11 mouse cellular contexts compared by ENCODE assay signal in genomic region chr8:120895600-120895999, GRCm38 (mm10).
DNase-seq lines count a peak whose midpoint lies in the region; ATAC-seq and TF ChIP-seq lines count a peak whose summit lies in the region.
"Had no signal": no experiment of that assay in that cellular context is flagged by ENCODE, and none has a peak within 500 bp of the region (broad histone marks: within the 10 kb centered on the region; RNA-seq: fewer than 3 reads in every experiment).

No protein-coding gene starts in this region.

- no peak for ATAC-seq in heart, embryonic 14.5 days (ENCODE audit: insufficient number of reproducible peaks, insufficient read depth, low FRiP score, low read depth)
- ATAC-seq in CD4-positive, CD25-positive, alpha-beta regulatory T cell, adult 4 months = peak; percentile 89
- ATAC-seq in forebrain, embryonic 16.5 days = no peak

- 2% methylated on average over 13 of the region's 13 CpGs for WGBS in heart, embryonic 14.5 days
- 2% methylated on average over 13 of the region's 13 CpGs for WGBS in forebrain, embryonic 16.5 days
- WGBS in midbrain, embryonic 10.5 days = 2% methylated on average over 13 of the region's 13 CpGs

- TF ChIP-seq CTCF in left cerebral cortex, adult 2 months (IDR thresholded peaks at IDR 0.05) = no peak

- peak overlapping the region in 1 of 2 experiments; percentile 12; a peak in 2 of 4 replicates for H3K4me3 ChIP-seq in heart, embryonic 14.5 days (ENCODE audit: control insufficient read depth in 1 of 2, insufficient read depth in 1 of 2, low read depth in 1 of 2, low read length in 2 of 2)
- 0 out of 2 replicates have a peak overlapping the region, but pooled peaks have one; percentile 4 for H3K4me3 ChIP-seq in forebrain, embryonic 16.5 days (replicated peaks; ENCODE audit: low read length)
- peak overlapping the region; percentile 48 for H3K4me3 ChIP-seq in midbrain, embryonic 10.5 days
- no peak overlapping the region for H3K4me3 ChIP-seq in left cerebral cortex, adult 2 months

- H3K27ac ChIP-seq in heart, embryonic 14.5 days (replicated peaks in 1 of 2; ENCODE audit: control insufficient read depth in 1 of 2, insufficient read depth in 1 of 2, low read depth in 2 of 2, low read length in 2 of 2) = no peak overlapping the region
- no peak overlapping the region for H3K27ac ChIP-seq in forebrain, embryonic 16.5 days (ENCODE audit: low read length)
- peak overlapping the region; percentile 24; the same call in 1 of the 2 replicates for H3K27ac ChIP-seq in midbrain, embryonic 10.5 days (replicated peaks)
- no peak overlapping the region for H3K27ac ChIP-seq in left cerebral cortex, adult 2 months

- H3K4me1 ChIP-seq in heart, embryonic 14.5 days (ENCODE audit: control insufficient read depth in 2 of 2, insufficient read depth in 2 of 2, low read length in 2 of 2) = peaks cover 5 to 10% of the 10 kb centered on the region in 2 experiments; a peak in 2 of 4 replicates
- 0 out of 2 replicates have a peak, but pooled peaks cover 3% of the 10 kb centered on the region for H3K4me1 ChIP-seq in forebrain, embryonic 16.5 days (replicated peaks; ENCODE audit: control insufficient read depth, insufficient read depth, low read length)
- H3K4me1 ChIP-seq in midbrain, embryonic 10.5 days = peaks cover 33% of the 10 kb centered on the region

- H3K36me3 ChIP-seq in heart, embryonic 14.5 days (ENCODE audit: control insufficient read depth, insufficient read depth, low read length) = no peaks in the 10 kb centered on the region
- H3K36me3 ChIP-seq in forebrain, embryonic 16.5 days (ENCODE audit: control insufficient read depth, insufficient read depth) = no peaks in the 10 kb centered on the region
- H3K36me3 ChIP-seq in midbrain, embryonic 10.5 days = no peaks in the 10 kb centered on the region

- intact Hi-C loops in left cerebral cortex, adult 2 months (cut with DNase I) = loop anchor here (5.0 kb wide), 1 partner anchor 192 kb away; no protein-coding TSS in a partner anchor

- no peak for DNase-seq in heart, adult 18-20 months
- peak; percentile 52 for DNase-seq in midbrain, embryonic 10.5 days (ENCODE audit: low spot score)
- no peak for DNase-seq in left cerebral cortex, adult 2 months (ENCODE audit: extremely low spot score in 1 of 2, low spot score in 2 of 2)
- DNase-seq in cerebellum, postnatal 14 days = no peak
- no peak for DNase-seq in thymus, postnatal 25 days
- DNase-seq: cerebellum, adult 8-10 months; gastrocnemius, postnatal 10 days; right cerebral cortex, adult 18-20 months had no signal

- H3K27me3 ChIP-seq in heart, embryonic 14.5 days (ENCODE audit: control insufficient read depth, insufficient read depth, low read length) = peaks cover 77% of the 10 kb centered on the region
- H3K27me3 ChIP-seq in forebrain, embryonic 16.5 days (replicated peaks; ENCODE audit: control insufficient read depth, insufficient read depth, low read length) = peaks cover 52% of the 10 kb centered on the region
- H3K27me3 ChIP-seq in midbrain, embryonic 10.5 days (ENCODE audit: low read depth, poor library complexity, severe bottlenecking) = peaks cover 89% of the 10 kb centered on the region

- 0 out of 2 replicates have a peak, but pooled peaks cover 4% of the 10 kb centered on the region for H3K9me3 ChIP-seq in heart, embryonic 14.5 days (ENCODE audit: control insufficient read depth, low read length)
- no peaks in the 10 kb centered on the region; the same call in 1 of the 2 replicates for H3K9me3 ChIP-seq in forebrain, embryonic 16.5 days (ENCODE audit: control insufficient read depth, low read length)
- no peaks in the 10 kb centered on the region; the same call in 1 of the 2 replicates for H3K9me3 ChIP-seq in midbrain, embryonic 10.5 days (replicated peaks)

- peak overlapping the region; percentile 38 for H3K4me2 ChIP-seq in heart, embryonic 14.5 days (ENCODE audit: low read length)
- peak overlapping the region; percentile 30 for H3K4me2 ChIP-seq in forebrain, embryonic 16.5 days (ENCODE audit: low read length)

- no peak overlapping the region for H3K9ac ChIP-seq in heart, embryonic 14.5 days (ENCODE audit: low read length)
- peak overlapping the region; percentile 35; the same call in 1 of the 2 replicates for H3K9ac ChIP-seq in forebrain, embryonic 16.5 days (replicated peaks; ENCODE audit: low read depth, low read length)
